8 mouse cellular contexts compared by ENCODE assay signal in genomic region chr11:98035977-98036377, GRCm38 (mm10). TPM values are rescaled to one million over a fixed set of nuclear protein-coding genes. Genes with fewer than 3 reads are reported as not detected.
DNase-seq lines count a peak whose midpoint lies in the region; ATAC-seq and TF ChIP-seq lines count a peak whose summit lies in the region.

No protein-coding gene starts in this region.

- no peak for TF ChIP-seq EP300 in stomach, postnatal 0 days (optimal IDR thresholded peaks at IDR 0.05)

- no peaks in the 10 kb centered on the region for H3K27me3 ChIP-seq in forebrain, embryonic 14.5 days (replicated peaks; ENCODE audit: control insufficient read depth, insufficient read depth, low read length)
- peaks cover 13% of the 10 kb centered on the region for H3K27me3 ChIP-seq in intestine, embryonic 14.5 days (replicated peaks; ENCODE audit: control insufficient read depth, insufficient read depth, low read length)
- no peaks in the 10 kb centered on the region; the same call in 1 of the 2 replicates for H3K27me3 ChIP-seq in stomach, postnatal 0 days (ENCODE audit: control insufficient read depth, insufficient read depth, low read length)

- peak; percentile 52 for ATAC-seq in forebrain, embryonic 14.5 days
- peak; percentile 57; the same call in 1 of the 2 replicates for ATAC-seq in intestine, embryonic 14.5 days (replicated peaks; ENCODE audit: low FRiP score, low TSS enrichment, low read depth)
- ATAC-seq in megakaryocyte progenitor cell, adult 5-6 weeks (replicated peaks; ENCODE audit: poor library complexity) = peak; percentile 24; the same call in 1 of the 2 replicates
- peak; percentile 59 for ATAC-seq in stomach, postnatal 0 days (ENCODE audit: low FRiP score, low TSS enrichment)

- WGBS in forebrain, embryonic 14.5 days = 2% methylated on average over 26 of the region's 27 CpGs
- WGBS in intestine, embryonic 14.5 days = under 1% methylated on average over 27 of the region's 27 CpGs
- WGBS in stomach, postnatal 0 days = under 1% methylated on average over 25 of the region's 27 CpGs

- intact Hi-C loops in left cerebral cortex, adult 2 months (cut with DNase I) = loop anchor here (10.0 kb wide), 1 partner anchor 109 kb away; no protein-coding TSS in a partner anchor

- peak overlapping the region; percentile 44 for H3K4me3 ChIP-seq in left cerebral cortex, adult 2 months
- peak overlapping the region; percentile 13; the same call in 1 of the 2 replicates for H3K4me3 ChIP-seq in brown adipose tissue, adult 24 weeks (ENCODE audit: insufficient read depth, low read depth, low read length)
- H3K4me3 ChIP-seq in forebrain, embryonic 14.5 days (ENCODE audit: low read depth, low read length) = peak overlapping the region; percentile 31
- H3K4me3 ChIP-seq in intestine, embryonic 14.5 days (ENCODE audit: low read depth, low read length) = peak overlapping the region; percentile 17; the same call in 1 of the 2 replicates
- peak overlapping the region; percentile 17; the same call in 1 of the 2 replicates for H3K4me3 ChIP-seq in stomach, postnatal 0 days (ENCODE audit: low read depth, low read length)

- H3K9me3 ChIP-seq in forebrain, embryonic 14.5 days (replicated peaks; ENCODE audit: control insufficient read depth, low read length) = no peaks in the 10 kb centered on the region
- no peaks in the 10 kb centered on the region for H3K9me3 ChIP-seq in intestine, embryonic 14.5 days (ENCODE audit: control insufficient read depth, low read length)
- H3K9me3 ChIP-seq in stomach, postnatal 0 days (ENCODE audit: control insufficient read depth, low read length) = no peaks in the 10 kb centered on the region

- peak overlapping the region; percentile 73 for H3K4me2 ChIP-seq in forebrain, embryonic 14.5 days (ENCODE audit: low read length)
- peak overlapping the region; percentile 57 for H3K4me2 ChIP-seq in intestine, embryonic 14.5 days (ENCODE audit: low read length)
- peak overlapping the region; percentile 53 for H3K4me2 ChIP-seq in stomach, postnatal 0 days (replicated peaks; ENCODE audit: low read depth)

- H3K36me3 ChIP-seq in forebrain, embryonic 14.5 days (ENCODE audit: control insufficient read depth, insufficient read depth, low read length) = peaks cover 4% of the 10 kb centered on the region
- H3K36me3 ChIP-seq in intestine, embryonic 14.5 days (ENCODE audit: control insufficient read depth, insufficient read depth, low read length) = peaks cover 3% of the 10 kb centered on the region
- H3K36me3 ChIP-seq in stomach, postnatal 0 days (ENCODE audit: control insufficient read depth, insufficient read depth, low read length) = no peaks in the 10 kb centered on the region

- H3K27ac ChIP-seq in left cerebral cortex, adult 2 months = peak overlapping the region; percentile 88
- no peak overlapping the region for H3K27ac ChIP-seq in brown adipose tissue, adult 24 weeks (replicated peaks; ENCODE audit: low read depth, low read length)
- H3K27ac ChIP-seq in forebrain, embryonic 14.5 days (ENCODE audit: low read depth, low read length) = no peak overlapping the region
- H3K27ac ChIP-seq in intestine, embryonic 14.5 days (ENCODE audit: low read depth) = no peak overlapping the region
- no peak overlapping the region for H3K27ac ChIP-seq in stomach, postnatal 0 days (replicated peaks)

- peak overlapping the region; percentile 59 for H3K9ac ChIP-seq in forebrain, embryonic 14.5 days (ENCODE audit: low read length)
- H3K9ac ChIP-seq in intestine, embryonic 14.5 days (ENCODE audit: low read length) = peak overlapping the region; percentile 35; the same call in 1 of the 2 replicates
- peak overlapping the region; percentile 31 for H3K9ac ChIP-seq in stomach, postnatal 0 days (ENCODE audit: low read length)

- DNase-seq in left cerebral cortex, adult 2 months (ENCODE audit: extremely low spot score in 1 of 2, low spot score in 2 of 2) = peak in 1 of 2 experiments; percentile 69
- no peak for DNase-seq in left cerebral cortex, adult 9 months (ENCODE audit: low spot score in 2 of 2)
- DNase-seq in forebrain, embryonic 14.5 days (ENCODE audit: low spot score) = peak; percentile 61
- peak; percentile 64 for DNase-seq in intestine, embryonic 14.5 days (ENCODE audit: low spot score)
- peak; percentile 65 for DNase-seq in stomach, postnatal 0 days (ENCODE audit: low spot score)
- DNase-seq in ovary, postnatal 10 days (ENCODE audit: low spot score) = no peak

- H3K4me1 ChIP-seq in brown adipose tissue, adult 24 weeks (ENCODE audit: control insufficient read depth, insufficient read depth, insufficient read length, low read length) = peaks cover 6% of the 10 kb centered on the region
- peaks cover 15% of the 10 kb centered on the region for H3K4me1 ChIP-seq in forebrain, embryonic 14.5 days (ENCODE audit: control insufficient read depth, insufficient read depth, low read length)
- peaks cover 5% of the 10 kb centered on the region; the same call in 1 of the 2 replicates for H3K4me1 ChIP-seq in intestine, embryonic 14.5 days (replicated peaks; ENCODE audit: control insufficient read depth, insufficient read depth, low read length)
- peaks cover 6% of the 10 kb centered on the region; the same call in 1 of the 2 replicates for H3K4me1 ChIP-seq in stomach, postnatal 0 days (replicated peaks; ENCODE audit: control insufficient read depth, insufficient read depth)

- no peak; the same call in 1 of the 2 replicates for TF ChIP-seq CTCF in left cerebral cortex, adult 2 months (IDR thresholded peaks at IDR 0.05)
- TF ChIP-seq CTCF in stomach, postnatal 0 days (IDR thresholded peaks at IDR 0.05; ENCODE audit: low read depth) = peak; percentile 27; the same call in 1 of the 2 replicates

RNA-seq across cellular contexts. Expression of gene Rpl19, which starts 9.5 kb away (rescaled TPM):
- total RNA-seq in left cerebral cortex, adult 2 months (2021) = 100 to 1,000 TPM; 560 to 591 TPM
- polyA plus RNA-seq in brown adipose tissue, adult 24 weeks (2012; ENCODE audit: insufficient read depth, insufficient read length, missing spikeins) = 937 and 961 TPM in 2 replicates
- polyA plus RNA-seq in forebrain, embryonic 14.5 days (2014; fragmentation: Nextera tagmentation; extraction: Ambion mirVana) = 787 and 932 TPM in 2 replicates
- 1,242 TPM in 2 replicates for polyA plus RNA-seq in intestine, embryonic 14.5 days (2014; fragmentation: Nextera tagmentation; extraction: Ambion mirVana)
- 3,659 and 3,794 TPM in 2 replicates for total RNA-seq in megakaryocyte progenitor cell, adult 5-6 weeks (2015)
- 1,648 and 1,816 TPM in 2 replicates for total RNA-seq in megakaryocyte progenitor cell, adult 5-6 weeks (2017)
- polyA plus RNA-seq in stomach, postnatal 0 days (2015; fragmentation: Nextera tagmentation; extraction: Ambion mirVana) = 863 and 874 TPM in 2 replicates

RNA-seq across cellular contexts. Expression of gene Cacnb1, which starts 13.1 kb away (rescaled TPM):
- 100 to 1,000 TPM; 150 to 170 TPM for total RNA-seq in left cerebral cortex, adult 2 months (2021)
- 2.6 and 3.4 TPM in 2 replicates for polyA plus RNA-seq in brown adipose tissue, adult 24 weeks (2012; ENCODE audit: insufficient read depth, insufficient read length, missing spikeins)
- 22.1 and 29.2 TPM in 2 replicates for polyA plus RNA-seq in forebrain, embryonic 14.5 days (2014; fragmentation: Nextera tagmentation; extraction: Ambion mirVana)
- polyA plus RNA-seq in intestine, embryonic 14.5 days (2014; fragmentation: Nextera tagmentation; extraction: Ambion mirVana) = 7.5 and 8.0 TPM in 2 replicates
- 0.17 and 1.2 TPM in 2 replicates for total RNA-seq in megakaryocyte progenitor cell, adult 5-6 weeks (2015)
- total RNA-seq in megakaryocyte progenitor cell, adult 5-6 weeks (2017) = 0.41 and 0.92 TPM in 2 replicates
- 4.2 and 4.9 TPM in 2 replicates for polyA plus RNA-seq in stomach, postnatal 0 days (2015; fragmentation: Nextera tagmentation; extraction: Ambion mirVana)

RNA-seq across cellular contexts. Expression of gene Stac2, which starts 17.3 kb away (rescaled TPM):
- 10 to 100 TPM; 97.3 to 99.9 TPM for total RNA-seq in left cerebral cortex, adult 2 months (2021)
- polyA plus RNA-seq in brown adipose tissue, adult 24 weeks (2012; ENCODE audit: insufficient read depth, insufficient read length, missing spikeins) = 0.44 TPM in 1 of 2 replicates, not detected in the other
- 1.1 and 2.4 TPM in 2 replicates for polyA plus RNA-seq in forebrain, embryonic 14.5 days (2014; fragmentation: Nextera tagmentation; extraction: Ambion mirVana)
- 0.35 and 0.43 TPM in 2 replicates for polyA plus RNA-seq in intestine, embryonic 14.5 days (2014; fragmentation: Nextera tagmentation; extraction: Ambion mirVana)
- not detected in 2 replicates for total RNA-seq in megakaryocyte progenitor cell, adult 5-6 weeks (2015)
- not detected in 2 replicates for total RNA-seq in megakaryocyte progenitor cell, adult 5-6 weeks (2017)
- polyA plus RNA-seq in stomach, postnatal 0 days (2015; fragmentation: Nextera tagmentation; extraction: Ambion mirVana) = 0.05 and 0.08 TPM in 2 replicates

RNA-seq across cellular contexts. Expression of gene Arl5c, which starts 40.0 kb away (rescaled TPM):
- total RNA-seq in left cerebral cortex, adult 2 months (2021) = 1 to 10 TPM; 1.2 TPM
- polyA plus RNA-seq in brown adipose tissue, adult 24 weeks (2012; ENCODE audit: insufficient read depth, insufficient read length, missing spikeins) = 0.87 TPM in 1 of 2 replicates, not detected in the other
- 2.8 and 4.8 TPM in 2 replicates for polyA plus RNA-seq in forebrain, embryonic 14.5 days (2014; fragmentation: Nextera tagmentation; extraction: Ambion mirVana)
- 9.6 and 13.8 TPM in 2 replicates for polyA plus RNA-seq in intestine, embryonic 14.5 days (2014; fragmentation: Nextera tagmentation; extraction: Ambion mirVana)
- total RNA-seq in megakaryocyte progenitor cell, adult 5-6 weeks (2015) = 3.9 and 6.1 TPM in 2 replicates
- 2.5 and 7.6 TPM in 2 replicates for total RNA-seq in megakaryocyte progenitor cell, adult 5-6 weeks (2017)
- polyA plus RNA-seq in stomach, postnatal 0 days (2015; fragmentation: Nextera tagmentation; extraction: Ambion mirVana) = 7.5 and 9.8 TPM in 2 replicates

RNA-seq across cellular contexts. Expression of gene Plxdc1, which starts 49.7 kb away (rescaled TPM):
- 10 to 100 TPM; 35.2 to 37.1 TPM for total RNA-seq in left cerebral cortex, adult 2 months (2021)
- polyA plus RNA-seq in brown adipose tissue, adult 24 weeks (2012; ENCODE audit: insufficient read depth, insufficient read length, missing spikeins) = 0.38 and 0.55 TPM in 2 replicates
- 0.48 and 0.84 TPM in 2 replicates for polyA plus RNA-seq in forebrain, embryonic 14.5 days (2014; fragmentation: Nextera tagmentation; extraction: Ambion mirVana)
- polyA plus RNA-seq in intestine, embryonic 14.5 days (2014; fragmentation: Nextera tagmentation; extraction: Ambion mirVana) = 0.09 and 0.30 TPM in 2 replicates
- 2.3 and 3.0 TPM in 2 replicates for total RNA-seq in megakaryocyte progenitor cell, adult 5-6 weeks (2015)
- 0.92 and 1.0 TPM in 2 replicates for total RNA-seq in megakaryocyte progenitor cell, adult 5-6 weeks (2017)
- 0.40 and 0.45 TPM in 2 replicates for polyA plus RNA-seq in stomach, postnatal 0 days (2015; fragmentation: Nextera tagmentation; extraction: Ambion mirVana)

Comparison
In these comparisons a context has a peak if more than half of its experiments do, and no peak if none do; other contexts are left out.
1. DNase-seq: peak in forebrain, embryonic 14.5 days (single experiment), intestine, embryonic 14.5 days (single experiment) and stomach, postnatal 0 days (single experiment); none in left cerebral cortex, adult 9 months (0 of 2) and ovary, postnatal 10 days (single experiment).
2. Peak in every context shown above with its lines, with median percentiles within 50 percentile points of each other: H3K4me3 ChIP-seq, ATAC-seq, H3K4me2 ChIP-seq and H3K9ac ChIP-seq.